Mouse (Mus musculus) forebrain, postnatal 0 days (tissue): ENCODE results near the gene Fam171a2. TPM values are rescaled to one million over a fixed set of nuclear protein-coding genes. Genes with fewer than 3 reads are reported as not detected.
A peak's percentile ranks its signal among the peaks of the same experiment; 100 is the strongest.

ENCODE experiments used
- ATAC-seq: fragments of 200-750 bp; cut with Nextera tagmentation; 2 replicates; pipeline ENCODE4 v1.8.0; 2017; ENCODE audit warnings: mild to moderate bottlenecking, moderate library complexity
- DNase-seq: peaks from one replicate; pipeline ENCODE4 v3.0.0-alpha.2; 2015
- H3K27ac ChIP-seq: fragments of 300-500 bp; sonication (generic); 2 replicates; pipeline ENCODE4 v1.5.1; 2014; ENCODE audit warnings: low read depth, mild to moderate bottlenecking, antibody characterized with exemption, low read length, moderate library complexity, mixed read lengths
- H3K27me3 ChIP-seq: fragments of 300-500 bp; sonication (generic); 2 replicates; pipeline ENCODE4 v1.6.1; 2014; ENCODE audit warnings: mild to moderate bottlenecking, low read length, mixed read lengths; ENCODE audit not compliant: insufficient read depth
- H3K36me3 ChIP-seq: fragments of 300-500 bp; sonication (generic); 2 replicates; pipeline ENCODE4 v1.6.1; 2014; ENCODE audit warnings: mild to moderate bottlenecking, moderate library complexity; ENCODE audit not compliant: insufficient read depth
- H3K4me1 ChIP-seq: fragments of 300-500 bp; sonication (generic); 2 replicates; pipeline ENCODE4 v1.6.1; 2014; ENCODE audit warnings: antibody characterized with exemption; ENCODE audit not compliant: insufficient read depth
- H3K4me2 ChIP-seq: fragments of 300-500 bp; sonication (generic); 2 replicates; pipeline ENCODE4 v1.6.1; 2014; ENCODE audit warnings: low read depth, mild to moderate bottlenecking, moderate library complexity
- H3K4me3 ChIP-seq: fragments of 300-500 bp; sonication (generic); 2 replicates; pipeline ENCODE4 v1.5.1; 2014; ENCODE audit warnings: low read depth, low read length, mixed read lengths
- H3K9ac ChIP-seq: fragments of 300-500 bp; sonication (generic); 2 replicates; pipeline ENCODE4 v1.6.1; 2014; ENCODE audit warnings: mild to moderate bottlenecking
- H3K9me3 ChIP-seq: fragments of 300-500 bp; sonication (generic); 2 replicates; pipeline ENCODE4 v1.6.1; 2016; ENCODE audit warnings: low read length
- CTCF ChIP-seq: sonication (generic); IDR thresholded peaks from 2 replicates; pipeline ENCODE4 v1.5.1; 2016; ENCODE audit warnings: antibody characterized with exemption, control low read depth, low read depth
- WGBS: fragments of 180-500 bp; shearing (Covaris S2); extraction: QIAGEN DNeasy Blood & Tissue Kit; methylation state at CpG from one replicate; pipeline ENCODE4 v1.1.7; 2014; 5-methylcytosine and 5-hydroxymethylcytosine counted together
- polyA plus RNA-seq: library from polyadenylated mRNA; unstranded; fragments of >200 nt; fragmentation: Nextera tagmentation; extraction: Ambion mirVana; gene quantifications from 2 replicates; pipeline ENCODE4 v1.2.1, GENCODE M21; 2015
- total RNA-seq: library from RNA; depleted of rRNA; stranded (reverse); fragments of >200 nt; gene quantifications from 2 replicates; pipeline ENCODE4 v1.2.3, GENCODE M21; 2014

Fam171a2 gene
- total and polyA plus RNA-seq, 2 experiments from 2014 or later, result 26.9 to 361 TPM

DNA sequence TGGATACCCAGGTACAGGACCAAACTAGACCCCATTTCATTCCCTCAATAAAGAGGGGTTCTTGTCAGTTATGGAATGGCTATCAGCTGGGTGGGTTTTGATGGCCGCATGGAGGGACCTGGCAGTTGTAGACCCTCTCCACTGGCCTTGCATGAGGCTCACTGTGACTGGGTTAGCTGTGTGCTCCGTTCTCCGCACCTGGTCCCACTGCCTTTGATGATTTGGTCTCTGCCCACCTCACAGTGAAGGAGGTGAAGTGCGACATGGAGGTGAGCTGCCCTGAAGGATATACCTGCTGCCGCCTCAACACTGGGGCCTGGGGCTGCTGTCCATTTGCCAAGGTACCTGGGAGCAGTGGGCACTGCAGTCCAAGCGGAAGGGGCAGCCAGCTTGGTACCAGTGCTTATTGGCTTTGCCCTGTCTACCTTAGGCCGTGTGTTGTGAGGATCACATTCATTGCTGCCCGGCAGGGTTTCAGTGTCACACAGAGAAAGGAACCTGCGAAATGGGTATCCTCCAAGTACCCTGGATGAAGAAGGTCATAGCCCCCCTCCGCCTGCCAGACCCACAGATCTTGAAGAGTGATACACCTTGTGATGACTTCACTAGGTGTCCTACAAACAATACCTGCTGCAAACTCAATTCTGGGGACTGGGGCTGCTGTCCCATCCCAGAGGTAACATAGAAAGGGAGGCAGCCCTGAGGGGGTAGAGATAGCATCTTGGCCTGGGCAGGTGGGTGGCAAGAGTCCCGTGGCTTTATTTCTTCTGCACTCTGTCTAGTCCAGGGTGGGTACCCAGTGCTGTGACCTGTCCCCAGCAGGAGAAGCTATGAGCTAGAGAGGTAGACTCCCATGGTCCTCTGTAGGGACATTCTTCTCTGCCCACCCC is 12.4 kb downstream of the Fam171a2 start:
- Histone ChIP-seq H3K36me3 (peaks cover 59% of the 10 kb centered on the region), H3K4me1 (peaks cover 12% of the 10 kb centered on the region), H3K9me3 (no peaks in the 10 kb centered on the region), H3K27ac (no peak overlapping the region), H3K4me3 (no peak overlapping the region), H3K4me2 (no peak overlapping the region), H3K9ac (no peak overlapping the region), H3K27me3 (no peaks in the 10 kb centered on the region)
- DNase-seq, result no peak
- TF ChIP-seq CTCF, result no peak
- WGBS, result 93% methylated on average over 11 of the region's 11 CpGs
- no peak for ATAC-seq

DNA sequence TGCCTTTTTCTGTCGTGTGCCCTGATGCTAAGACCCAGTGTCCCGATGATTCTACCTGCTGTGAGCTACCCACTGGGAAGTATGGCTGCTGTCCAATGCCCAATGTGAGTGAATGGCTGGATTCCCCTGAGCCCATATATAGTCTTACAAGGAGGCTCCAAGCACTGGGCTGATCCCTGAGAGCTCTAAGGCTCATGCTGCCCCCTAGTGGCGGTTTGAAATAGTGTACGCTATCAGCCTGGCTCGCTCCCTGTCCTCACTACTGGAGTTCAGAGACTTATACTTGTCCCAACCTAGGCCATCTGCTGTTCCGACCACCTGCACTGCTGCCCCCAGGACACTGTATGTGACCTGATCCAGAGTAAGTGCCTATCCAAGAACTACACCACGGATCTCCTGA is 13.1 kb downstream of the Fam171a2 start:
- peak; percentile 94 for DNase-seq
- Histone ChIP-seq H3K4me1 (peaks cover 12% of the 10 kb centered on the region), H3K9me3 (no peaks in the 10 kb centered on the region), H3K4me3 (no peak overlapping the region), H3K27ac (no peak overlapping the region), H3K36me3 (peaks cover 53% of the 10 kb centered on the region), H3K4me2 (no peak overlapping the region), H3K9ac (no peak overlapping the region), H3K27me3 (no peaks in the 10 kb centered on the region)
- TF ChIP-seq CTCF, result peak; percentile 96
- WGBS, result 3% methylated on average over 7 of the region's 7 CpGs
- ATAC-seq, result peak; percentile 61

DNA sequence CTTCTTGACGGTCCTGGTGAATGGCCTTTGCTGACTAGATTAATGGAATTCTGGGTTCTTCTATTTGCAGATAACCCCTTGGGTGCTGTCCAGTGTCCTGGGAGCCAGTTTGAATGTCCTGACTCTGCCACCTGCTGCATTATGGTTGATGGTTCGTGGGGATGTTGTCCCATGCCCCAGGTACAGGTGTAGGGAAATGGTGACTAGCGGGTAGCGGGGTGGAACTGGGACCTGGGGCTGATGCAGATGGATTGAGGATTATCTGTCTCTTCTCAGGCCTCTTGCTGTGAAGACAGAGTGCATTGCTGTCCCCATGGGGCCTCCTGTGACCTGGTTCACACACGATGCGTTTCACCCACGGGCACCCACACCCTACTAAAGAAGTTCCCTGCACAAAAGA is 13.6 kb downstream of the Fam171a2 start:
- no peak for DNase-seq

DNA sequence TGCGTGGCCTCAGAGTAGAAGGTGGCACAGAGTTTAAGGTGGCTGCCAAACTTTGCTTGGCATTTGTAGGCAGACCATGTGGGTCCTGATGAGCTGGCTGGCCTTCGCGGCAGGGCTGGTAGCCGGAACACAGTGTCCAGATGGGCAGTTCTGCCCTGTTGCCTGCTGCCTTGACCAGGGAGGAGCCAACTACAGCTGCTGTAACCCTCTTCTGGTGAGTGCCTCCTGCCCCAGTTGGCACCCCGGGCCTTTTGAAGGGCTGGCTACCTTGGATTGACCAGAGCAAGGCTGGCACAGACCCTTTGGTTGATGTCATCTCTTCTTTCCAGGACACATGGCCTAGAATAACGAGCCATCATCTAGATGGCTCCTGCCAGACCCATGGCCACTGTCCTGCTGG is 14.6 kb downstream of the Fam171a2 start:
- no peak overlapping the region for H3K4me3 ChIP-seq
- H3K27ac ChIP-seq, result no peak overlapping the region
- no peaks in the 10 kb centered on the region for H3K9me3 ChIP-seq
- H3K36me3 ChIP-seq, result peaks cover 38% of the 10 kb centered on the region
- no peaks in the 10 kb centered on the region for H3K27me3 ChIP-seq
- DNase-seq (no peak), ATAC-seq (no peak)
- no peak for TF ChIP-seq CTCF
- H3K9ac ChIP-seq, result no peak overlapping the region
- 83% methylated on average over 6 of the region's 6 CpGs for WGBS
- H3K4me1 ChIP-seq, result peaks cover 9% of the 10 kb centered on the region
- H3K4me2 ChIP-seq, result no peak overlapping the region

More for the DNA sequence above, 13.6 kb downstream of the Fam171a2 start:
- 86% methylated on average over 7 of the region's 7 CpGs for WGBS
- Histone ChIP-seq H3K4me3 (no peak overlapping the region), H3K4me2 (no peak overlapping the region), H3K4me1 (peaks cover 12% of the 10 kb centered on the region), H3K27me3 (no peaks in the 10 kb centered on the region), H3K9ac (no peak overlapping the region), H3K9me3 (no peaks in the 10 kb centered on the region), H3K36me3 (peaks cover 47% of the 10 kb centered on the region), H3K27ac (no peak overlapping the region)
- TF ChIP-seq CTCF, result no peak
- no peak for ATAC-seq

DNA sequence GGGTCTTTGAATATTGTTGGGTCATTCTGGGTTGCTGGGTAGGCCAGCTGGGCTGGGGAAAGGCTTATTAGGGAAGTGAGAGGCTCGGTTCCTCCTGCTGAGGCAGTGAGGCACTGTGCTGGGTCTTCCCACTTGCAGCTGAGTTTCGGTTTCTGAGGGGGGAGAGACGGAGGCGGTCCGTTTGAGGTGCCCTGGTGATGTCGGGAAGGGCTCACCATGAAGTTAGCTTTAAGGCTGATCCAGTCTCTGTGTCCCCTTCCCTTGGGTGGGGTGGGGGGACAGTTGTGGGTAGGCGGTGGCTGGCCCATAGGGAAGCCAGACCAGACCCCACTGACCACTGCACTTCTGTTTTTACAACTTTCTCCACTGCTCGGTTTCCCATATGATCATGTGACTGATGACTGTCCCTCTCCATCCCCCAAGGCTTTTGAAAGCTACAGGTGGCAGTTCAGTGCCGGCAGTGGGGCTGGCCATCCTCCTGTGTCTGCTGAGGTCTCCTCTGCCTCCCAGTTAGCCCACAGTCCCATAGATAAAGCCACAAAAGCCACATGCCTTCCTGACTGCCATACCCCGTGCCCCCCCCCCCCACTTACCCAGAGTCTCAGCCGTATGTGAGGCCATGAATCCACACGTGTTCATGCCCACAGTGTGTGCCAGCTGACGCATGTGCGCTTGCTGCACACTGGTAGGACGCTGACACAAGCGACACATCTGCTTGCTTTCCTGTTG is 15.2 kb downstream of the Fam171a2 start:
- ATAC-seq, result no peak
- Histone ChIP-seq H3K36me3 (peaks cover 33% of the 10 kb centered on the region), H3K4me3 (no peak overlapping the region), H3K4me2 (no peak overlapping the region), H3K9me3 (no peaks in the 10 kb centered on the region), H3K4me1 (peaks cover 4% of the 10 kb centered on the region), H3K27me3 (no peaks in the 10 kb centered on the region), H3K27ac (no peak overlapping the region), H3K9ac (no peak overlapping the region)
- no peak for DNase-seq
- WGBS, result 68% methylated on average over 16 of the region's 16 CpGs
- no peak for TF ChIP-seq CTCF

DNA sequence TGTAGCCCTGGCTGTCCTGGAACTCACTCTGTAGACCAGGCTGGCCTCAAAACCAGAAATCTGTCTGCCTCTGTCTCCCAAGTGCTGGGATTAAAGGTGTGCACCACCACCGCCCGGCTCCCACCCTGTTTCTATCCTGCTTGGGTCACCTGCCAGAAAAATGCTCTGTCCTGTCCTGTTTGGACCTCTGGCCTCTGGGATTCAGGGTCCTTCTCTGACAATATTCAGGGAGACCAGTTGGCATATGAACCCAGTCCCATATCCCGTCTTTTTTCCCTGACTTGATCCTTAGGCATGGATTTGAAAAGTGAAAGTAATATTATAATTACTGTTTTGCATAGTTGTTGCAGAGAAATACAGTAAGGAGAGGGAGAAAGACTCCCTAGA is 15.8 kb downstream of the Fam171a2 start:
- ATAC-seq, result no peak
- Histone ChIP-seq H3K27ac (no peak overlapping the region), H3K4me2 (no peak overlapping the region), H3K9ac (no peak overlapping the region), H3K4me3 (no peak overlapping the region), H3K4me1 (no peaks in the 10 kb centered on the region; the same call in 1 of the 2 replicates), H3K9me3 (no peaks in the 10 kb centered on the region), H3K27me3 (no peaks in the 10 kb centered on the region), H3K36me3 (peaks cover 31% of the 10 kb centered on the region)
- WGBS, result 87% methylated on average over 3 of the region's 3 CpGs
- no peak for DNase-seq
- no peak for TF ChIP-seq CTCF

DNA sequence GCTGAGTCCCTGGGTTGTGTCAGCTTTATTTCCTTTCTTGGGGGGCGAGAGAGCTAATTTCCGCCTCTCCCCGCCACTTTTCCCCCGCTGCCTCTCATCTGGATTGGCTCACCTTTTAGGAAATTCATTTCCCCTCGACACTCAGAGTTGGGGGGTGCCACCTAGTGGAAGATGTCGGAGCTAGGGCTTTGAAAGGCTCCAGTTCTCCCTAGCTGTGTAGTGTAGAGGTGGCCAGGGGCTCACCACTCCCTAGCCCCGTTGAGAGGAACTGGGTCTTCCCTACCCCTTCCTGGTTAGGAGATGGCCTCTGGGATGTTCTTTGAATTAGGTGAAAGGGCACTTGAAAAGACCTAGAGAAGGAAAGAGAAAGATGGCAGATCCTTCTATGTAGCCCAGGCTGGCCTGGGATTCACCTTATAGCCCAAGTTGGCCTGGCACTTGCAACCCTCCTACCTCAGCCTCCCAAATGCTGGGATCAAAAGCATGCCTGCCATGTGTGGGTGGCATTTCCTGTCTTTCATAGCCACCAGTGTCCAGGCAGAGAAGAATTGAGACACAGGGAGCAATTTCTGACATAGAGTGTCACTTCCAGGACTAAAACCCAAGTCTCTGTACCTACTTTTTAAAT is 16.4 kb downstream of the Fam171a2 start:
- Histone ChIP-seq H3K27ac (peak overlapping the region; percentile 64), H3K4me3 (peak overlapping the region; percentile 63), H3K27me3 (no peaks in the 10 kb centered on the region), H3K4me2 (peak overlapping the region; percentile 97), H3K36me3 (peaks cover 26% of the 10 kb centered on the region), H3K9me3 (no peaks in the 10 kb centered on the region), H3K4me1 (no peaks in the 10 kb centered on the region; the same call in 1 of the 2 replicates), H3K9ac (peak overlapping the region; percentile 58)
- 1% methylated on average over 7 of the region's 7 CpGs for WGBS
- TF ChIP-seq CTCF, result peak; percentile 84
- ATAC-seq, result peak; percentile 47
- peak; percentile 86 for DNase-seq
